Mouse (Mus musculus) liver, postnatal 0 days (tissue): ENCODE results near the gene Nab2.

ENCODE experiments used
- CTCF ChIP-seq: sonication (generic); IDR thresholded peaks from 2 replicates; pipeline ENCODE4 v1.5.1; 2016; ENCODE audit warnings: antibody characterized with exemption, low read depth
- EP300 ChIP-seq: IDR thresholded peaks from 2 replicates; pipeline ENCODE4 v1.6.1; 2016; ENCODE audit warnings: antibody characterized with exemption, low read depth, mild to moderate bottlenecking

GRCm38 (mm10) chr10:127691053-127691452, 22.7 kb upstream of the Nab2 start:
- TF ChIP-seq CTCF: peak; percentile 25
- no peak for TF ChIP-seq EP300
